Mouse (Mus musculus): ENCODE data around the gene Ranbp6. TPM values are rescaled to one million over a fixed set of nuclear protein-coding genes. Genes with fewer than 3 reads are reported as not detected.

The Ranbp6 gene
- polyA plus RNA-seq (2014; fragmentation: Nextera tagmentation; extraction: Ambion mirVana) = 44.6 and 44.7 TPM in 2 replicates

GRCm38 (mm10) chr19:29812581-29813460 lies at the start of gene Ranbp6:
Gene Ranbp6, minus strand, starts transcription at chr19:29812974.
- peak within 1 kb of the TSS; percentile 60 for H3K4me2 ChIP-seq (ENCODE audit: low read depth)
- no peaks in the 10 kb centered on the region for H3K9me3 ChIP-seq (ENCODE audit: control insufficient read depth, low read length)
- peak within 1 kb of the TSS; percentile 58 for H3K9ac ChIP-seq (ENCODE audit: low read length)
- no peak within 1 kb of the TSS for H3K27ac ChIP-seq (ENCODE audit: low read depth, low read length)
- DNase-seq (ENCODE audit: low spot score) (peak; percentile 92), ATAC-seq (ENCODE audit: insufficient read depth, low FRiP score, low TSS enrichment) (peak; percentile 93)
- peak within 1 kb of the TSS; percentile 56 for H3K4me3 ChIP-seq (ENCODE audit: low read depth, low read length)
- H3K27me3 ChIP-seq (ENCODE audit: control insufficient read depth, insufficient read depth, low read length) = no peaks in the 10 kb centered on the region
- 1% methylated on average over 47 of the region's 47 CpGs for WGBS
- H3K4me1 ChIP-seq (ENCODE audit: control insufficient read depth, insufficient read depth, low read length) = peaks cover 7% of the 10 kb centered on the region
- H3K36me3 ChIP-seq (ENCODE audit: control insufficient read depth, insufficient read depth, low read length) = peaks cover 4% of the 10 kb centered on the region; the same call in 1 of the 2 replicates

GRCm38 (mm10) chr19:29860816-29861215 lies 48.0 kb upstream of the Ranbp6 start:
- no peaks in the 10 kb centered on the region for H3K36me3 ChIP-seq (ENCODE audit: control insufficient read depth, insufficient read depth, low read length)
- no peaks in the 10 kb centered on the region for H3K27me3 ChIP-seq (ENCODE audit: control insufficient read depth, insufficient read depth, low read length)
- no peak overlapping the region for H3K9ac ChIP-seq (ENCODE audit: low read length)
- H3K4me2 ChIP-seq (ENCODE audit: low read depth) = no peak overlapping the region
- DNase-seq (ENCODE audit: low spot score) (no peak), ATAC-seq (ENCODE audit: insufficient read depth, low FRiP score, low TSS enrichment) (no peak)
- H3K9me3 ChIP-seq (ENCODE audit: control insufficient read depth, low read length) = no peaks in the 10 kb centered on the region
- no peaks in the 10 kb centered on the region for H3K4me1 ChIP-seq (ENCODE audit: control insufficient read depth, insufficient read depth, low read length)
- WGBS = 88% methylated on average over 4 of the region's 4 CpGs
- H3K27ac ChIP-seq (ENCODE audit: low read depth, low read length) = no peak overlapping the region
- H3K4me3 ChIP-seq (ENCODE audit: low read depth, low read length) = no peak overlapping the region

- Histone ChIP-seq H3K9ac (ENCODE audit: low read length) (no peak overlapping the region), H3K27ac (ENCODE audit: low read depth, low read length) (no peak overlapping the region), H3K4me2 (ENCODE audit: low read depth) (no peak overlapping the region), H3K4me1 (ENCODE audit: control insufficient read depth, insufficient read depth, low read length) (no peaks in the 10 kb centered on the region), H3K27me3 (ENCODE audit: control insufficient read depth, insufficient read depth, low read length) (no peaks in the 10 kb centered on the region), H3K4me3 (ENCODE audit: low read depth, low read length) (no peak overlapping the region), H3K36me3 (ENCODE audit: control insufficient read depth, insufficient read depth, low read length) (no peaks in the 10 kb centered on the region), H3K9me3 (ENCODE audit: control insufficient read depth, low read length) (no peaks in the 10 kb centered on the region)
- ATAC-seq (ENCODE audit: insufficient read depth, low FRiP score, low TSS enrichment) = no peak
- DNase-seq (ENCODE audit: low spot score) = no peak
- WGBS = 89% methylated on average over 5 of the region's 5 CpGs
Measured at GRCm38 (mm10) chr19:29857267-29857666, 44.5 kb upstream of the Ranbp6 start.

- Histone ChIP-seq H3K9ac (ENCODE audit: low read length) (no peak overlapping the region), H3K4me3 (ENCODE audit: low read depth, low read length) (no peak overlapping the region), H3K27me3 (ENCODE audit: control insufficient read depth, insufficient read depth, low read length) (no peaks in the 10 kb centered on the region), H3K4me2 (ENCODE audit: low read depth) (no peak overlapping the region), H3K36me3 (ENCODE audit: control insufficient read depth, insufficient read depth, low read length) (no peaks in the 10 kb centered on the region), H3K9me3 (ENCODE audit: control insufficient read depth, low read length) (no peaks in the 10 kb centered on the region), H3K4me1 (ENCODE audit: control insufficient read depth, insufficient read depth, low read length) (no peaks in the 10 kb centered on the region), H3K27ac (ENCODE audit: low read depth, low read length) (no peak overlapping the region)
- ATAC-seq (ENCODE audit: insufficient read depth, low FRiP score, low TSS enrichment) = no peak
- WGBS = 94% methylated on average over 5 of the region's 5 CpGs
- no peak for DNase-seq (ENCODE audit: low spot score)
Measured at GRCm38 (mm10) chr19:29853711-29854110, 40.9 kb upstream of the Ranbp6 start.

GRCm38 (mm10) chr19:29851036-29851690 lies 38.4 kb upstream of the Ranbp6 start:
- no peaks in the 10 kb centered on the region for H3K36me3 ChIP-seq (ENCODE audit: control insufficient read depth, insufficient read depth, low read length)
- H3K4me2 ChIP-seq (ENCODE audit: low read depth) = no peak overlapping the region
- no peaks in the 10 kb centered on the region for H3K4me1 ChIP-seq (ENCODE audit: control insufficient read depth, insufficient read depth, low read length)
- H3K4me3 ChIP-seq (ENCODE audit: low read depth, low read length) = no peak overlapping the region
- no peak overlapping the region for H3K9ac ChIP-seq (ENCODE audit: low read length)
- H3K9me3 ChIP-seq (ENCODE audit: control insufficient read depth, low read length) = no peaks in the 10 kb centered on the region
- WGBS = 71% methylated on average over 12 of the region's 12 CpGs
- H3K27ac ChIP-seq (ENCODE audit: low read depth, low read length) = no peak overlapping the region
- DNase-seq (ENCODE audit: low spot score) (no peak), ATAC-seq (ENCODE audit: insufficient read depth, low FRiP score, low TSS enrichment) (no peak)
- H3K27me3 ChIP-seq (ENCODE audit: control insufficient read depth, insufficient read depth, low read length) = no peaks in the 10 kb centered on the region

- DNase-seq (ENCODE audit: low spot score) (no peak), ATAC-seq (ENCODE audit: insufficient read depth, low FRiP score, low TSS enrichment) (no peak)
- no peaks in the 10 kb centered on the region for H3K27me3 ChIP-seq (ENCODE audit: control insufficient read depth, insufficient read depth, low read length)
- no peaks in the 10 kb centered on the region for H3K9me3 ChIP-seq (ENCODE audit: control insufficient read depth, low read length)
- H3K9ac ChIP-seq (ENCODE audit: low read length) = no peak overlapping the region
- H3K36me3 ChIP-seq (ENCODE audit: control insufficient read depth, insufficient read depth, low read length) = no peaks in the 10 kb centered on the region
- WGBS = 85% methylated on average over 11 of the region's 11 CpGs
- no peak overlapping the region for H3K4me2 ChIP-seq (ENCODE audit: low read depth)
- H3K4me3 ChIP-seq (ENCODE audit: low read depth, low read length) = no peak overlapping the region
- no peak overlapping the region for H3K27ac ChIP-seq (ENCODE audit: low read depth, low read length)
- no peaks in the 10 kb centered on the region for H3K4me1 ChIP-seq (ENCODE audit: control insufficient read depth, insufficient read depth, low read length)
Measured at GRCm38 (mm10) chr19:29849924-29850551, 37.3 kb upstream of the Ranbp6 start.

- no peak overlapping the region for H3K4me3 ChIP-seq (ENCODE audit: low read depth, low read length)
- H3K36me3 ChIP-seq (ENCODE audit: control insufficient read depth, insufficient read depth, low read length) = no peaks in the 10 kb centered on the region
- no peaks in the 10 kb centered on the region for H3K9me3 ChIP-seq (ENCODE audit: control insufficient read depth, low read length)
- H3K9ac ChIP-seq (ENCODE audit: low read length) = no peak overlapping the region
- WGBS = 59% methylated on average over 12 of the region's 12 CpGs
- DNase-seq (ENCODE audit: low spot score) (no peak), ATAC-seq (ENCODE audit: insufficient read depth, low FRiP score, low TSS enrichment) (no peak)
- no peaks in the 10 kb centered on the region for H3K27me3 ChIP-seq (ENCODE audit: control insufficient read depth, insufficient read depth, low read length)
- no peaks in the 10 kb centered on the region; the same call in 1 of the 2 replicates for H3K4me1 ChIP-seq (ENCODE audit: control insufficient read depth, insufficient read depth, low read length)
- H3K4me2 ChIP-seq (ENCODE audit: low read depth) = no peak overlapping the region
- H3K27ac ChIP-seq (ENCODE audit: low read depth, low read length) = no peak overlapping the region
Measured at GRCm38 (mm10) chr19:29844036-29844661, 31.4 kb upstream of the Ranbp6 start.

- no peaks in the 10 kb centered on the region; the same call in 1 of the 2 replicates for H3K4me1 ChIP-seq (ENCODE audit: control insufficient read depth, insufficient read depth, low read length)
- no peak for DNase-seq (ENCODE audit: low spot score)
- no peaks in the 10 kb centered on the region for H3K9me3 ChIP-seq (ENCODE audit: control insufficient read depth, low read length)
- ATAC-seq (ENCODE audit: insufficient read depth, low FRiP score, low TSS enrichment) = no peak
- H3K27ac ChIP-seq (ENCODE audit: low read depth, low read length) = no peak overlapping the region
- no peaks in the 10 kb centered on the region for H3K36me3 ChIP-seq (ENCODE audit: control insufficient read depth, insufficient read depth, low read length)
- no peaks in the 10 kb centered on the region for H3K27me3 ChIP-seq (ENCODE audit: control insufficient read depth, insufficient read depth, low read length)
- no peak overlapping the region for H3K4me3 ChIP-seq (ENCODE audit: low read depth, low read length)
- WGBS = 47% methylated on average over 5 of the region's 5 CpGs
- H3K4me2 ChIP-seq (ENCODE audit: low read depth) = no peak overlapping the region
- no peak overlapping the region for H3K9ac ChIP-seq (ENCODE audit: low read length)
Measured at GRCm38 (mm10) chr19:29843641-29844035, 30.9 kb upstream of the Ranbp6 start.

Measured in neural tube, embryonic 11.5 days (tissue).